Mouse (Mus musculus): ENCODE measurements at regions not wholly inside any gene's neighbourhood (a gene's known extent, or its start where the extent isn't known, plus 50 kb on each side); places are given as distances from the start of the nearest gene placed in this dataset.

- TF ChIP-seq CTCF (IDR thresholded peaks at IDR 0.05; ENCODE audit: low read depth), result no peak
- no peak for TF ChIP-seq EP300 (optimal IDR thresholded peaks at IDR 0.05)
Measured at GRCm38 (mm10) chr13:28867210-28867609, 86.3 kb downstream of the Sox4 start.
